Comparison of ENCODE assay signal across 8 mouse cellular contexts in the genomic region with DNA sequence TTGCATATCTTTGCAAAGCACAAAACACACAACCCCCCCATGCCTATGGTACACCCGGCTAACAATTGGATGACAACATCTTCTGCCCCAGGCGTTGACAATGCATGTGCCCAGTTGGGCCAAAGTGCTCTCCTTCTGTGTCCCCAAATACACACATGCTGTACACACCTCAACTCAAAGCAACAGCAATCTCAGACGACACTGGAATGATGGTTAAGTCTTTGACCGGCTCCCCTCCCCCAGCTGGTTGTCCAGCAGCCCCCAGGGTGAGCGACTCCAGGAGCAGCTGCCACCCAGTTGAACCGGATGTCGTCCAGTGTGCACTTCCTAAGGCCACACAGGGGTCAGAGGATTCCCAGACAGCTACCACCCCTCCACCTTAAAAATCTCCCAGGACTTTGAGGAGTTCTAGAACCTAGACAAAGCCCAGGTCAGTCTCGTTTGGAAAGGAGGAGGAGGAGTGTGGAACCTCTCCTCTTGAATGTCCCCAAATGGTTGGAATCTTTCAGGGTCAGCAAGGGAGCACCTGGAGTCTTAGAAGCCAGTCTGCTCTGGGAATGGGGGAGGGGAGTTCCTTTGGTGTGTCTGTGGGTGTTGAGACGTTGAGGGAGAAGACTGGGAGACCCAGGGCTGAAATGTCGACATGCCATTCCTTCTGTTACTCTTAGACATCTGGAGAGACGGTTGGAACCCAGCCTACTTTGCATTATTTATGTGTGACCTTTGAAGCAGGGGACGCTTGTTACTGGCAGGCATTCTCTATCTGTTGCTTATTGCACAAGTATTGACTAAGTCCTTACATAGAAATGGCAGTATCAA. TPM values are rescaled to one million over a fixed set of nuclear protein-coding genes. Genes with fewer than 3 reads are reported as not detected.
DNase-seq lines count a peak whose midpoint lies in the region; ATAC-seq and TF ChIP-seq lines count a peak whose summit lies in the region.

No protein-coding gene starts in this region.

- H3K27me3 ChIP-seq in lung, embryonic 15.5 days, result no peaks in the 10 kb centered on the region
- no peaks in the 10 kb centered on the region for H3K27me3 ChIP-seq in forebrain, postnatal 0 days (ENCODE audit: insufficient read depth, low read length)
- H3K27me3 ChIP-seq in limb, embryonic 12.5 days, result no peaks in the 10 kb centered on the region
- no peaks in the 10 kb centered on the region for H3K27me3 ChIP-seq in small intestine, adult 2 months (ENCODE audit: control insufficient read depth, insufficient read depth, low read length)

- no peak overlapping the region for H3K4me3 ChIP-seq in lung, embryonic 15.5 days
- no peak overlapping the region for H3K4me3 ChIP-seq in forebrain, postnatal 0 days (ENCODE audit: low read depth, low read length)
- H3K4me3 ChIP-seq in limb, embryonic 12.5 days (replicated peaks), result no peak overlapping the region
- no peak overlapping the region for H3K4me3 ChIP-seq in small intestine, adult 2 months (ENCODE audit: low read depth, low read length)

- WGBS in lung, embryonic 15.5 days, result 12% methylated on average over 12 of the region's 12 CpGs
- WGBS in forebrain, postnatal 0 days, result 30% methylated on average over 12 of the region's 12 CpGs
- 21% methylated on average over 12 of the region's 12 CpGs for WGBS in limb, embryonic 12.5 days
- WGBS in small intestine, adult 2 months, result 43% methylated on average over 12 of the region's 12 CpGs

- no peak for ATAC-seq in lung, embryonic 15.5 days (ENCODE audit: borderline replicate concordance, extremely low read depth, low FRiP score, low TSS enrichment)
- ATAC-seq in forebrain, postnatal 0 days, result no peak
- peak; percentile 3; the same call in 1 of the 2 replicates for ATAC-seq in limb, embryonic 12.5 days (ENCODE audit: insufficient number of reproducible peaks, insufficient read depth, low FRiP score, low TSS enrichment, low read depth)

- H3K4me2 ChIP-seq in lung, embryonic 15.5 days, result no peak overlapping the region
- no peak overlapping the region for H3K4me2 ChIP-seq in forebrain, postnatal 0 days (ENCODE audit: low read depth)
- H3K4me2 ChIP-seq in limb, embryonic 12.5 days, result no peak overlapping the region

- no peak for TF ChIP-seq CTCF in forebrain, postnatal 0 days (IDR thresholded peaks at IDR 0.05; ENCODE audit: low read depth)
- TF ChIP-seq CTCF in small intestine, adult 2 months (IDR thresholded peaks at IDR 0.05; ENCODE audit: extremely low read depth, insufficient read length, insufficient replicate concordance, low read depth, low read length), result no peak

- H3K9me3 ChIP-seq in lung, embryonic 15.5 days, result no peaks in the 10 kb centered on the region
- no peaks in the 10 kb centered on the region for H3K9me3 ChIP-seq in forebrain, postnatal 0 days (ENCODE audit: low read length)
- 0 out of 2 replicates have a peak, but pooled peaks cover 3% of the 10 kb centered on the region for H3K9me3 ChIP-seq in limb, embryonic 12.5 days

- H3K4me1 ChIP-seq in lung, embryonic 15.5 days, result peaks cover 58% of the 10 kb centered on the region
- H3K4me1 ChIP-seq in forebrain, postnatal 0 days (ENCODE audit: insufficient read depth), result peaks cover 14% of the 10 kb centered on the region; the same call in 1 of the 2 replicates
- peaks cover 29% of the 10 kb centered on the region for H3K4me1 ChIP-seq in limb, embryonic 12.5 days (replicated peaks)
- H3K4me1 ChIP-seq in small intestine, adult 2 months (ENCODE audit: control insufficient read depth, insufficient read depth, insufficient read length, low read length), result peaks cover 34% of the 10 kb centered on the region

- H3K9ac ChIP-seq in lung, embryonic 15.5 days, result no peak overlapping the region
- no peak overlapping the region for H3K9ac ChIP-seq in forebrain, postnatal 0 days
- H3K9ac ChIP-seq in limb, embryonic 12.5 days (replicated peaks), result no peak overlapping the region

- no peak for TF ChIP-seq POLR2A in small intestine, adult 2 months (IDR thresholded peaks at IDR 0.05; ENCODE audit: low read depth, low read length)

- peak overlapping the region; percentile 96 for H3K27ac ChIP-seq in lung, embryonic 15.5 days
- peak overlapping the region; percentile 91 for H3K27ac ChIP-seq in forebrain, postnatal 0 days (ENCODE audit: low read depth, low read length)
- H3K27ac ChIP-seq in limb, embryonic 12.5 days, result peak overlapping the region; percentile 97
- H3K27ac ChIP-seq in small intestine, adult 2 months (ENCODE audit: insufficient read depth, low read depth, low read length), result peak overlapping the region; percentile 70

- H3K36me3 ChIP-seq in lung, embryonic 15.5 days, result no peaks in the 10 kb centered on the region
- no peaks in the 10 kb centered on the region for H3K36me3 ChIP-seq in forebrain, postnatal 0 days (ENCODE audit: insufficient read depth)
- H3K36me3 ChIP-seq in limb, embryonic 12.5 days, result no peaks in the 10 kb centered on the region
- H3K36me3 ChIP-seq in small intestine, adult 2 months (ENCODE audit: control insufficient read depth, insufficient read depth, low read length), result no peaks in the 10 kb centered on the region

- DNase-seq in adrenal gland, adult 2 months, result peak; percentile 44
- DNase-seq in adrenal gland, adult 8-10 months, result no peak
- no peak for DNase-seq in lung, postnatal 14 days
- no peak for DNase-seq in forebrain, postnatal 0 days
- DNase-seq in urinary bladder, postnatal 10 days (ENCODE audit: low spot score), result no peak

RNA-seq across cellular contexts. Expression of a gene that starts 36.8 kb away (rescaled TPM):
- 10 to 100 TPM; 60.9 to 62.4 TPM for total RNA-seq in adrenal gland, adult 2 months (2021)
- polyA plus RNA-seq in adrenal gland, adult 2 months (2012; rRNA removed), result 16.4 and 21.6 TPM in 2 replicates
- 100 to 1,000 TPM in 2 of 4 experiments, 10 to 100 TPM in 2; 79.2 to 127 (median 99.1) TPM for total RNA-seq in adrenal gland, adult 8-10 months (2022)
- polyA plus RNA-seq in lung, embryonic 15.5 days (2015; fragmentation: Nextera tagmentation; extraction: Ambion mirVana), result 36.8 and 44.9 TPM in 2 replicates
- total RNA-seq in forebrain, postnatal 0 days (2014; rRNA removed), result 35.0 and 54.8 TPM in 2 replicates
- 12.6 and 23.5 TPM in 2 replicates for polyA plus RNA-seq in forebrain, postnatal 0 days (2015; fragmentation: Nextera tagmentation; extraction: Ambion mirVana)
- 43.5 and 51.0 TPM in 2 replicates for polyA plus RNA-seq in limb, embryonic 12.5 days (2016; fragmentation: Nextera tagmentation; extraction: Ambion mirVana)
- polyA plus RNA-seq in small intestine, adult 2 months (2012; rRNA removed), result 9.4 and 19.0 TPM in 2 replicates

RNA-seq across cellular contexts. Expression of a gene that starts 53.8 kb away (rescaled TPM):
- total RNA-seq in adrenal gland, adult 2 months (2021), result not detected
- not detected in 2 replicates for polyA plus RNA-seq in adrenal gland, adult 2 months (2012; rRNA removed)
- total RNA-seq in adrenal gland, adult 8-10 months (2022), result not detected
- polyA plus RNA-seq in lung, embryonic 15.5 days (2015; fragmentation: Nextera tagmentation; extraction: Ambion mirVana), result 0.42 TPM in 1 of 2 replicates, not detected in the other
- 0.29 TPM in 1 of 2 replicates, not detected in the other for total RNA-seq in forebrain, postnatal 0 days (2014; rRNA removed)
- polyA plus RNA-seq in forebrain, postnatal 0 days (2015; fragmentation: Nextera tagmentation; extraction: Ambion mirVana), result not detected in 2 replicates
- not detected in 2 replicates for polyA plus RNA-seq in limb, embryonic 12.5 days (2016; fragmentation: Nextera tagmentation; extraction: Ambion mirVana)
- polyA plus RNA-seq in small intestine, adult 2 months (2012; rRNA removed), result not detected in 2 replicates
